Mouse (Mus musculus): Measurements from ENCODE around the gene Tmem145.

Gene Tmem145

GRCm38 (mm10) chr7:25290463-25290862 is 15.4 kb upstream of the Tmem145 start:
- ATAC-seq (ENCODE audit: insufficient number of reproducible peaks, low FRiP score, low TSS enrichment) = no peak

- ATAC-seq (ENCODE audit: insufficient number of reproducible peaks, low FRiP score, low TSS enrichment) = no peak
Measured at GRCm38 (mm10) chr7:25290911-25291310, 15.0 kb upstream of the Tmem145 start.

DNA sequence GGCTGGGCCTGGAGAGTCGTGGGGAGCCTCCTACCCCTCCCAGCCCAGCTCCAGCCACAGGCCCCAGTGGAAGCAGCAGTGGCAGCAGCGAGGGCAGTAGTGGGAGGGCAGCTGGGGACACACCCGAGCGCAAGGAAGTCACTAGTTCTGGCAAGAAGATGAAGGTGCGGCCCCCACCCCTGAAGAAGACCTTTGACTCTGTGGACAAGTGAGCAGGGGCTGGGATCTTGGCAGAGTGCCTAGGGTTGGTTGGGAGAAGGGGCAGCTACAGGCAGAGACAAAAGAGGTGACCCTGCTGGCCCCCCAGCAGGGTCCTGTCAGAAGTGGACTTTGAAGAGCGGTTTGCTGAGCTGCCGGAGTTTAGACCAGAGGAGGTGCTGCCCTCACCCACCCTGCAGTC is 13.8 kb upstream of the Tmem145 start:
- no peak for ATAC-seq (ENCODE audit: insufficient number of reproducible peaks, low FRiP score, low TSS enrichment)

GRCm38 (mm10) chr7:25293191-25293739 is 12.6 kb upstream of the Tmem145 start:
- no peak for ATAC-seq (ENCODE audit: insufficient number of reproducible peaks, low FRiP score, low TSS enrichment)

DNA sequence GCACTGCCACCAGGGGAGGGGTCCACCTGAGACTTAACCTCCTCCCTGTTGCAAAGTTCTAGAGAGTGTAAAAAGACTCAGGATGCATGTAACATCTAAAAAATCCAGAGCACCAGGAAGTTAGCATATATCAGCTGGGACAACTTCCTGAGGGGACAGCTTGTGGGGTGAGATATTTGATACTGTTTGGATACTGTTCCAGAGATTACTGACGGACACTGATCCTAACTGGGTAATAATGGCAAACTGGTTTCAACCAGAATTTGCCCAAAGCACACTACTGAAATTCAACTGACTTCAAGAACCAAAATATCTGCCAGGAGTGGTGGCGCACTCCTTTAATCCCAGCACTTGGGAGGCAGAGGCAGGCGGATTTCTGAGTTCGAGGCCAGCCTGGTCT is 11.4 kb upstream of the Tmem145 start:
- no peak for ATAC-seq (ENCODE audit: insufficient number of reproducible peaks, low FRiP score, low TSS enrichment)

DNA sequence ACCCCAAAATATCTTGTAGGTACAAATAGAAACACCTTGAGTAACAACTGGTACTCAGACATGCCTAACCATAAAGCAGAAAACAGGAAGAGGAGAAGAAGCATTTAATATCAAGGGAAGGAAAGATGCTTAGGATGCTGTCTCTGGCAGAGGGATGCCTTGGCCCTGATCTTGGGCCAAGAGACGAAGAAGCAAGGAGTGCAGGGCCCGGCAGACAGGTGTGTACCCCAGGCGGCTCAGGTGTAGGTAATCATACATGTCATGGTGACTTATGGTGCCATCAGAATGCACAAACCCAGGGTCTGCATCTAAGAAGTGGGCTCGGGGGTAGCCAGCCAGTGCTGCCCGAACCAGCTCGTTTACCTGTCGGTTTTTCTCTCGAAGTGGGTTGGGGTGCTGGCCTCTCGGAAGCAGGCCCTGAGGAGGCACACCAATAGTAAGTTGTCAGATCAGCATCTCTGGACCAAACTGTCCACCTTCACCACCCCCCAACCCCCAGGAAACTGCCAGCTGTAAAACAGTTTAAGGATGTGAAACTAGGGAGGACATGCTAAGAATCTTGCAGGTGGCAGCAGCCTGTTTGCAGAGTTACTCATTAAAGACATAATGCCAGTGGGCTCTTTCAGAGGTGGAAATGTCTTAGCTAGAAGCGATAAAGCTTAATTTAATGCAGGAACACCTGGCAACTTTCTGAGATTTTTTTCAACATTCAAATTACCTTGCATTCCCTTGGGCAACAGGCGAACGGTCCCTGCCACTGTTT is 10.8 kb upstream of the Tmem145 start:
- ATAC-seq (ENCODE audit: insufficient number of reproducible peaks, low FRiP score, low TSS enrichment) = no peak

DNA sequence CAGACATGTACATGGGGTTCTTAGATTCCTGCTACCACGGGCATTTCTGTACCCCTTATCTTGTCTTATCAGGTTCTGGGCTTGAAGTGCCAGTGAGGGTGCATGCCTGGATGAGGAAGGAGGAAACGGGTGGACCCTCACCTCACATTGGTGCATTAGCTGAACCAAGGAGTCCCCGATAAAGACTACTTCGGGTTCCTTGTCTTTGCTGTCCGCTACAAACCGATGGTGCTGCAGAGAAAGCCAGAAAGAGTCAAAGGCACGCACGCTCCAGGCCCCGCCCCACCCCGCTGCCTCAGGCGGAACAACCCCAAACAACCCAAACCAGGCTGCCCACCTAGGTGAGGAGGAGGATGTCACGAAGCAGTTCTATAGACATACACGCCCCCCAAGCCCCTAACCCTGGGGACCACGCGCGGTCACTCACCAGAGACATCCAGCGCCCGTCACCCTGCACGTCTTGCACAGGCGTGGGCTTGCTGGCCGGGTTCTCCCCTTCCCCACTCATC is 8.9 kb upstream of the Tmem145 start:
- ATAC-seq (ENCODE audit: insufficient number of reproducible peaks, low FRiP score, low TSS enrichment) = no peak

DNA sequence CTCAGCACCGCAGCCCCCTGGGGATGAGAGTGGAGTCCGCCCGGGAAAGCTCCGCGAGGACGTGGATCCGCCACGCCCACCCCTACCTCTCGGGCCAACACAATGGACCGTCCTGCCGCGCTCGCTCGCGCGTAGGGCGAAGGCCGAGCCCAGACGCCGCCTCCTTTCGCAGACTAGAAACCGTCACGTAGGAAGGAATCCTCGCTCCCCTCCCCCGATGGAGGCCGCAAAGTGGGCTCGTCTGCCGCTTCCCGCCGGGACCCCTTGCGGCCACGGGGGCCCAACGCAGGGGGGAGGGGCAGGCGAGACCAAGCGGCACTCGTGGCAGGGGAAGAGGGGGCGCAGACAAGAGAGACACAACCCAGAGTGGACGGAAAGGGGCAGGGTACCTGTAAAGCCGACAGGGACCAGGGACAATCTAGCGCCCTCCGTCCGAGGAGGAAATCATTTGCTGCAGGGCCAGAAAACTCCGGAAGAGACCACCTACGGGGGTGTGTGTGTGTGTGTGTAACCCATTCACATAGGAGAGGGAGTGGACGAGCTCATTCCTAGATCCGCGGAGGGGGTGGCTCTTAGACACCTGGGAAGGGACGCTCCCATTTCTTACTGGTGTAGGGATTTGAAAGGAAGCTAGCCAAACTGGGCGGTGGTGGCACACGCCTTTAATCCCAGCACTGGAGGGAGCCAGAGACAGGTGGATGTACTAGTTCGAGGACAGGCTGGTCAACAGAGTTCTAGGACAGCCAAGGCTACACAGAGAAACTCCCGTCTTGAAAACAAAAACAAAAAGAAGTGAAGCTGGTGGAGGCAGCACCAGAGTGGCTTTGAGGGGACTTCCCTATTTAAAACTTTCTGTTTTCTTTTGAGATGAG is 8.2 kb upstream of the Tmem145 start, which contains the start of gene Pafah1b3:
TSS of gene Pafah1b3 (minus strand) at position 533 of the 872 bp plus-strand sequence.
- ATAC-seq (ENCODE audit: insufficient number of reproducible peaks, low FRiP score, low TSS enrichment) = peak; percentile 85

- ATAC-seq (ENCODE audit: insufficient number of reproducible peaks, low FRiP score, low TSS enrichment) = no peak
Measured at GRCm38 (mm10) chr7:25301063-25301462, 4.8 kb upstream of the Tmem145 start, which contains the start of gene Prr19. Gene Prr19, plus strand, starts transcription at chr7:25301411.

GRCm38 (mm10) chr7:25303003-25303684 is 2.8 kb upstream of the Tmem145 start:
- no peak for ATAC-seq (ENCODE audit: insufficient number of reproducible peaks, low FRiP score, low TSS enrichment)

GRCm38 (mm10) chr7:25303685-25304006 is 2.3 kb upstream of the Tmem145 start:
- ATAC-seq (ENCODE audit: insufficient number of reproducible peaks, low FRiP score, low TSS enrichment) = no peak

GRCm38 (mm10) chr7:25305481-25305880 is 425 bp upstream of the Tmem145 start:
- no peak for ATAC-seq (ENCODE audit: insufficient number of reproducible peaks, low FRiP score, low TSS enrichment)

- ATAC-seq (ENCODE audit: insufficient number of reproducible peaks, low FRiP score, low TSS enrichment) = no peak
Measured at GRCm38 (mm10) chr7:25306614-25306996, 699 bp downstream of the Tmem145 start.

- no peak for ATAC-seq (ENCODE audit: insufficient number of reproducible peaks, low FRiP score, low TSS enrichment)
Measured at GRCm38 (mm10) chr7:25308702-25309318, 2.9 kb downstream of the Tmem145 start.

- ATAC-seq (ENCODE audit: insufficient number of reproducible peaks, low FRiP score, low TSS enrichment) = no peak
Measured at GRCm38 (mm10) chr7:25309425-25309824, 3.5 kb downstream of the Tmem145 start.

- ATAC-seq (ENCODE audit: insufficient number of reproducible peaks, low FRiP score, low TSS enrichment) = no peak
Measured at GRCm38 (mm10) chr7:25311193-25311592, 5.3 kb downstream of the Tmem145 start.

DNA sequence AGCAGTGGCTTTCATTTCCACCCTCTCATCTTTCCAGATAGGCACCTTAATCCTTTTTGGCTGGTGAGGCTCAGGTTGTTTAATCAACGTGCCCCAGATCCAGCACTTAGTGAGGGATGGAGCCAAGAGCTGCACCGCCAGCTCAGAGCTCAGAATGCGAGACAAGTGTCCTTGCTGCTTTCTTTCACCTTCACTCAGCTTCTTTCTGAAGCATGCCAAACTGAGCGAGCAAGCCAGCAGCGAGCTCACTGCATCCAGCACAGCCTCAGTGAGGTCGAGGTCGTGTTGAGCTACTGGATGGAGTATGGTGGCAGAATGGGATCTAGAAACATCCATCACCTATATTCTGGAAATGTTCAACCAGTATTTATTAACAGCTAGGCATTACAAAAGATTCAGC is 7.4 kb downstream of the Tmem145 start:
- no peak for ATAC-seq (ENCODE audit: insufficient number of reproducible peaks, low FRiP score, low TSS enrichment)

GRCm38 (mm10) chr7:25314606-25315305 is 8.8 kb downstream of the Tmem145 start:
- ATAC-seq (ENCODE audit: insufficient number of reproducible peaks, low FRiP score, low TSS enrichment) = no peak

DNA sequence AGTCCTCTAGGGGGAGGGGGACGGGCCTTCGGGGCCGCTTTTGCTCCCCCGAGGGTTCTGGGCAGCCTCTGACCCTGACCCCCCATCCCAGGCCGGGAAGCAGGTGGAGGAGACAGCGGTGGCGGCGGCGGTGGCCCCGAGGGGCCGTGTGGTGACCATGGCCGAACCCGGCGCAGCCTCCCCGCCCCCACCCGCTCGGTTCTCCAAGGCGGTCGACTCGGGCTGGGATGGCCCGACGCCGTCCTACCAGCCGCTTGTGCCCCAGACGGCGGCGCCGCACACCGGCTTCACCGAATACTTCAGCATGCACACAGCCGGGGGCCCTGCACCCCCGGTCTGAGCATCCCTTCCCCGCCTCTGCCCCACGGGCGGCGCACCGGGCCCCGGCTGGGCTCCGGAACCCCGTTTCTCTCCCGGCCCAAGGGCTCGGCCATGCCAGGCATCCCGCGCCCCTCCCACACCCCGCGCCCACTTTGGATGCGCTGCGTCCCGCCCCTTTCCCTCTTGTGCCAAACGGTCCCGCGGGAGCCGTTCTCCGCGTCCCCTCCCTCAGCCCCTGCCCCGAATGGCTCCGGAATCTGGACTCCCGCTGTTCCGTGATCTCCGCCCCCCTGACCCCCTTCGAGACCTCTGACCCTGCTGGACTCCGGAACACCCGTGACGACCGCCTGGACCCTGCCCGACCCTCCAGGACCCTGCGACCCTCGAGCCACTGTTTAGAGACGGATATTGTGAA is 9.6 kb downstream of the Tmem145 start:
- no peak for ATAC-seq (ENCODE audit: insufficient number of reproducible peaks, low FRiP score, low TSS enrichment)

Measured in cerebellum, adult (tissue).